Mouse (Mus musculus): ENCODE measurements at regions not wholly inside any gene's neighbourhood (a gene's known extent, or its start where the extent isn't known, plus 50 kb on each side); places are given as distances from the start of the nearest gene placed in this dataset.

GRCm38 (mm10) chr12:49975553-49975952, 590.6 kb downstream of the Gm43517 start:
- no peaks in the 10 kb centered on the region for H3K9me3 ChIP-seq (replicated peaks; ENCODE audit: insufficient read depth, low read length)
- H3K79me2 ChIP-seq (ENCODE audit: control insufficient read depth, insufficient read depth, low read length, poor library complexity), result no peaks in the 10 kb centered on the region
- no peak overlapping the region for H3K9ac ChIP-seq (ENCODE audit: control insufficient read depth, low read depth, low read length, poor library complexity, severe bottlenecking)
- no peaks in the 10 kb centered on the region for H3K27me3 ChIP-seq (ENCODE audit: control insufficient read depth in 1 of 2, insufficient read depth in 2 of 2, low read length in 2 of 2)
- DNase-seq (ENCODE audit: low read depth, low spot score), result no peak
- H3K4me3 ChIP-seq (ENCODE audit: control insufficient read depth in 1 of 2, insufficient read depth in 1 of 2, low read depth in 2 of 2, low read length in 2 of 2), result no peak overlapping the region
- H3K4me1 ChIP-seq (ENCODE audit: control insufficient read depth in 1 of 2, insufficient read depth in 2 of 2, low read length in 2 of 2), result no peaks in the 10 kb centered on the region
- TF ChIP-seq CTCF (IDR thresholded peaks at IDR 0.05 in 2 of 3, conservative IDR thresholded peaks at IDR 0.05 in 1 of 3; ENCODE audit: control insufficient read depth in 1 of 3, insufficient read depth in 1 of 3, low read depth in 2 of 3, low read length in 3 of 3, poor library complexity in 1 of 3, severe bottlenecking in 1 of 3) (no peak), CHD1 (IDR thresholded peaks at IDR 0.05; ENCODE audit: low read depth, low read length) (no peak), MAZ (IDR thresholded peaks at IDR 0.05; ENCODE audit: low read depth, low read length) (no peak), UBTF (IDR thresholded peaks at IDR 0.05; ENCODE audit: borderline replicate concordance, insufficient read depth, low read depth, low read length) (no peak), RCOR1 (IDR thresholded peaks at IDR 0.05; ENCODE audit: low read depth, low read length) (no peak), KAT2A (conservative IDR thresholded peaks at IDR 0.05; ENCODE audit: low read depth, low read length) (no peak), RAD21 (IDR thresholded peaks at IDR 0.05; ENCODE audit: low read depth, low read length) (no peak), USF1 (IDR thresholded peaks at IDR 0.05; ENCODE audit: low read depth, low read length) (no peak), MXI1 (IDR thresholded peaks at IDR 0.05; ENCODE audit: low read depth, low read length) (no peak)
- no peak overlapping the region for H3K27ac ChIP-seq (ENCODE audit: control insufficient read depth, low read depth, low read length)
- no peaks in the 10 kb centered on the region for H3K36me3 ChIP-seq (ENCODE audit: control insufficient read depth in 1 of 2, insufficient read depth in 2 of 2, low read length in 2 of 2)

- no peaks in the 10 kb centered on the region for H3K36me3 ChIP-seq (ENCODE audit: control insufficient read depth in 1 of 2, insufficient read depth in 2 of 2, low read length in 2 of 2)
- H3K27me3 ChIP-seq (ENCODE audit: control insufficient read depth in 1 of 2, insufficient read depth in 2 of 2, low read length in 2 of 2), result no peaks in the 10 kb centered on the region
- H3K9ac ChIP-seq (ENCODE audit: control insufficient read depth, low read depth, low read length, poor library complexity, severe bottlenecking), result no peak overlapping the region
- H3K4me3 ChIP-seq (ENCODE audit: control insufficient read depth in 1 of 2, insufficient read depth in 1 of 2, low read depth in 2 of 2, low read length in 2 of 2), result no peak overlapping the region
- H3K4me1 ChIP-seq (ENCODE audit: control insufficient read depth in 1 of 2, insufficient read depth in 2 of 2, low read length in 2 of 2), result no peaks in the 10 kb centered on the region
- DNase-seq (ENCODE audit: low read depth, low spot score), result no peak
- no peak overlapping the region for H3K27ac ChIP-seq (ENCODE audit: control insufficient read depth, low read depth, low read length)
- TF ChIP-seq RCOR1 (IDR thresholded peaks at IDR 0.05; ENCODE audit: low read depth, low read length) (no peak), USF1 (IDR thresholded peaks at IDR 0.05; ENCODE audit: low read depth, low read length) (no peak), HCFC1 (IDR thresholded peaks at IDR 0.05; ENCODE audit: low read depth, low read length) (no peak), EP300 (IDR thresholded peaks at IDR 0.05; ENCODE audit: low read depth in 1 of 2, low read length in 2 of 2) (no peak), POLR2A (IDR thresholded peaks at IDR 0.05; ENCODE audit: control insufficient read depth in 1 of 2, insufficient read depth in 1 of 2, low read depth in 1 of 2, low read length in 2 of 2, poor library complexity in 1 of 2) (no peak)
- H3K79me2 ChIP-seq (ENCODE audit: control insufficient read depth, insufficient read depth, low read length, poor library complexity), result no peaks in the 10 kb centered on the region
- H3K9me3 ChIP-seq (replicated peaks; ENCODE audit: insufficient read depth, low read length), result no peaks in the 10 kb centered on the region
Measured at GRCm38 (mm10) chr12:49992501-49993079, 607.6 kb downstream of the Gm43517 start.

GRCm38 (mm10) chr12:50038808-50039374, 610.0 kb downstream of the Prkd1 start:
- TF ChIP-seq MYB (IDR thresholded peaks at IDR 0.05; ENCODE audit: low read depth, low read length) (no peak), POLR2AphosphoS2 (IDR thresholded peaks at IDR 0.05; ENCODE audit: low read length) (no peak), BHLHE40 (IDR thresholded peaks at IDR 0.05; ENCODE audit: borderline replicate concordance, low read depth, low read length) (no peak), MAFK (IDR thresholded peaks at IDR 0.05; ENCODE audit: borderline replicate concordance, low read depth, low read length) (no peak), ETS1 (IDR thresholded peaks at IDR 0.05; ENCODE audit: low read depth, low read length) (no peak), MEF2A (IDR thresholded peaks at IDR 0.05; ENCODE audit: extremely low read depth, insufficient replicate concordance, low read depth, low read length, poor library complexity, severe bottlenecking) (no peak), CHD2 (IDR thresholded peaks at IDR 0.05; ENCODE audit: low read length) (no peak), SMC3 (IDR thresholded peaks at IDR 0.05; ENCODE audit: low read depth, low read length) (no peak), JUND (IDR thresholded peaks at IDR 0.05; ENCODE audit: low read depth, low read length) (no peak), SIN3A (IDR thresholded peaks at IDR 0.05; ENCODE audit: low read length) (no peak)
- H3K79me2 ChIP-seq (ENCODE audit: control insufficient read depth, insufficient read depth, low read length, poor library complexity), result no peaks in the 10 kb centered on the region
- no peak overlapping the region for H3K4me3 ChIP-seq (ENCODE audit: control insufficient read depth in 1 of 2, insufficient read depth in 1 of 2, low read depth in 2 of 2, low read length in 2 of 2)

More at GRCm38 (mm10) chr12:50038808-50039374, 610.0 kb downstream of the Prkd1 start:
- no peak for DNase-seq (ENCODE audit: low read depth, low spot score)
- Histone ChIP-seq H3K4me1 (ENCODE audit: control insufficient read depth in 1 of 2, insufficient read depth in 2 of 2, low read length in 2 of 2) (no peaks in the 10 kb centered on the region), H3K9me3 (replicated peaks; ENCODE audit: insufficient read depth, low read length) (no peaks in the 10 kb centered on the region), H3K27ac (ENCODE audit: control insufficient read depth, low read depth, low read length) (no peak overlapping the region), H3K9ac (ENCODE audit: control insufficient read depth, low read depth, low read length, poor library complexity, severe bottlenecking) (no peak overlapping the region), H3K36me3 (ENCODE audit: control insufficient read depth in 1 of 2, insufficient read depth in 2 of 2, low read length in 2 of 2) (no peaks in the 10 kb centered on the region), H3K27me3 (ENCODE audit: control insufficient read depth in 1 of 2, insufficient read depth in 2 of 2, low read length in 2 of 2) (no peaks in the 10 kb centered on the region)

Measured in MEL (cell line).